In genomic region chr1:78602039-78602438, GRCm38 (mm10) we compare ENCODE assay signal across 28 mouse cellular contexts. TPM values are rescaled to one million over a fixed set of nuclear protein-coding genes. Genes with fewer than 3 reads are reported as not detected.
DNase-seq lines count a peak whose midpoint lies in the region; ATAC-seq and TF ChIP-seq lines count a peak whose summit lies in the region.
"Had no signal": no experiment of that assay in that cellular context is flagged by ENCODE, and none has a peak within 500 bp of the region (broad histone marks: within the 10 kb centered on the region; RNA-seq: fewer than 3 reads in every experiment).

No protein-coding gene starts in this region.

- DNase-seq in heart, adult 11 months, result peak; percentile 68
- no peak for DNase-seq in heart, embryonic 10.5 days (ENCODE audit: low spot score)
- peak; percentile 97 for DNase-seq in ES-CJ7 (ENCODE audit: low read depth, low spot score)
- DNase-seq in embryo, embryonic 11 days, result peak; percentile 32
- DNase-seq in thymus, adult 2 months, result no peak
- DNase-seq in kidney, postnatal 4 days, result no peak
- DNase-seq in retina, postnatal 1 day, result no peak
- DNase-seq: adrenal gland, postnatal 10 days; cerebellum, adult 8-10 months; cerebellum, postnatal 25 days; forebrain, postnatal 0 days; gastrocnemius, postnatal 14 days; heart, postnatal 36 days; kidney, adult 9 months; kidney, postnatal 10 days; liver, embryonic 13.5 days; lung, adult 2 months; lung, postnatal 10 days; midbrain, embryonic 14.5 days; right cerebral cortex, postnatal 4 days had no signal

- 4% methylated on average over 3 of the region's 3 CpGs for WGBS in heart, embryonic 10.5 days
- WGBS in intestine, postnatal 0 days, result 4% methylated on average over 3 of the region's 3 CpGs
- WGBS in thymus, adult 2 months, result 21% methylated on average over 3 of the region's 3 CpGs

- H3K27ac ChIP-seq in heart, embryonic 10.5 days, result no peak overlapping the region
- H3K27ac ChIP-seq in intestine, postnatal 0 days (ENCODE audit: low read depth, low read length), result no peak overlapping the region
- H3K27ac ChIP-seq in thymus, adult 2 months (ENCODE audit: control insufficient read depth, insufficient read depth, low read length), result no peak overlapping the region
- H3K27ac ChIP-seq: embryonic facial prominence, embryonic 15.5 days; forebrain, embryonic 12.5 days; hindbrain, embryonic 14.5 days; limb, embryonic 12.5 days; liver, embryonic 13.5 days; macrophage; neural tube, embryonic 12.5 days had no signal

- H3K4me2 ChIP-seq in intestine, postnatal 0 days (replicated peaks; ENCODE audit: low read depth), result no peak overlapping the region
- H3K4me2 ChIP-seq: embryonic facial prominence, embryonic 15.5 days; forebrain, embryonic 12.5 days; heart, embryonic 11.5 days; hindbrain, embryonic 14.5 days; limb, embryonic 12.5 days; liver, embryonic 13.5 days; neural tube, embryonic 12.5 days had no signal

- peaks cover 17% of the 10 kb centered on the region for H3K4me1 ChIP-seq in heart, embryonic 10.5 days
- H3K4me1 ChIP-seq in intestine, postnatal 0 days (replicated peaks; ENCODE audit: control insufficient read depth, insufficient read depth, low read length), result no peaks in the 10 kb centered on the region
- H3K4me1 ChIP-seq in thymus, adult 2 months (replicated peaks; ENCODE audit: control insufficient read depth, insufficient read depth, low read length), result no peaks in the 10 kb centered on the region
- H3K4me1 ChIP-seq: embryonic facial prominence, embryonic 15.5 days; forebrain, embryonic 12.5 days; liver, embryonic 13.5 days; neural tube, embryonic 12.5 days had no signal

- no peak overlapping the region for H3K4me3 ChIP-seq in heart, embryonic 10.5 days
- no peak overlapping the region for H3K4me3 ChIP-seq in intestine, postnatal 0 days (ENCODE audit: low read depth, low read length)
- H3K4me3 ChIP-seq in thymus, adult 2 months (ENCODE audit: control insufficient read depth, insufficient read depth, low read length), result no peak overlapping the region
- H3K4me3 ChIP-seq: embryonic facial prominence, embryonic 15.5 days; forebrain, embryonic 12.5 days; limb, embryonic 12.5 days; liver, embryonic 13.5 days; neural tube, embryonic 12.5 days had no signal

- ATAC-seq in intestine, postnatal 0 days, result peak; percentile 22; the same call in 1 of the 2 replicates
- ATAC-seq: forebrain, postnatal 0 days had no signal

- no peak overlapping the region for H3K9ac ChIP-seq in intestine, postnatal 0 days (ENCODE audit: low read depth, low read length)
- H3K9ac ChIP-seq: embryonic facial prominence, embryonic 15.5 days; forebrain, embryonic 12.5 days; forebrain, postnatal 0 days; hindbrain, embryonic 14.5 days; limb, embryonic 12.5 days; liver, embryonic 13.5 days; neural tube, embryonic 12.5 days had no signal

- TF ChIP-seq CTCF in intestine, postnatal 0 days (IDR thresholded peaks at IDR 0.05; ENCODE audit: low read depth), result no peak
- no peak for TF ChIP-seq CTCF in thymus, adult 2 months (IDR thresholded peaks at IDR 0.05; ENCODE audit: borderline replicate concordance, control insufficient read depth, extremely low read depth, insufficient read depth, low read length, poor library complexity)

- H3K36me3 ChIP-seq in heart, embryonic 10.5 days, result no peaks in the 10 kb centered on the region
- no peaks in the 10 kb centered on the region for H3K36me3 ChIP-seq in intestine, postnatal 0 days (ENCODE audit: control insufficient read depth, insufficient read depth)
- no peaks in the 10 kb centered on the region for H3K36me3 ChIP-seq in thymus, adult 2 months (ENCODE audit: control insufficient read depth, insufficient read depth, low read length)
- H3K36me3 ChIP-seq: embryonic facial prominence, embryonic 15.5 days; forebrain, embryonic 12.5 days; limb, embryonic 12.5 days; liver, embryonic 13.5 days; neural tube, embryonic 12.5 days had no signal

- TF ChIP-seq POLR2A in thymus, adult 2 months (IDR thresholded peaks at IDR 0.05; ENCODE audit: control insufficient read depth, extremely low read depth, insufficient read depth, low read length, poor library complexity), result no peak

- no peaks in the 10 kb centered on the region for H3K9me3 ChIP-seq in heart, embryonic 10.5 days
- no peaks in the 10 kb centered on the region for H3K9me3 ChIP-seq in intestine, postnatal 0 days (ENCODE audit: control insufficient read depth)
- H3K9me3 ChIP-seq: embryonic facial prominence, embryonic 15.5 days; forebrain, embryonic 12.5 days; limb, embryonic 12.5 days; liver, embryonic 13.5 days; neural tube, embryonic 12.5 days had no signal

- H3K27me3 ChIP-seq in heart, embryonic 10.5 days (ENCODE audit: insufficient read depth, poor library complexity, severe bottlenecking), result no peaks in the 10 kb centered on the region
- no peaks in the 10 kb centered on the region for H3K27me3 ChIP-seq in intestine, postnatal 0 days (replicated peaks; ENCODE audit: control insufficient read depth, insufficient read depth, low read length)
- H3K27me3 ChIP-seq in thymus, adult 2 months (ENCODE audit: control insufficient read depth, insufficient read depth, low read length), result no peaks in the 10 kb centered on the region
- H3K27me3 ChIP-seq: embryonic facial prominence, embryonic 15.5 days; forebrain, embryonic 12.5 days; limb, embryonic 12.5 days; liver, embryonic 13.5 days; neural tube, embryonic 12.5 days had no signal

RNA-seq across cellular contexts. Expression of gene Acsl3, which starts 55.6 kb away (rescaled TPM):
- 56.7 and 61.8 TPM in 2 replicates for polyA plus RNA-seq in heart, embryonic 10.5 days (2016; fragmentation: Nextera tagmentation; extraction: Ambion mirVana)
- polyA plus RNA-seq in intestine, postnatal 0 days (2015; fragmentation: Nextera tagmentation; extraction: Ambion mirVana), result 75.2 and 76.0 TPM in 2 replicates
- polyA plus RNA-seq in thymus, adult 2 months (2012; rRNA removed), result 9.1 and 10.2 TPM in 2 replicates

RNA-seq across cellular contexts. Expression of gene Utp14b, which starts 55.8 kb away (rescaled TPM):
- polyA plus RNA-seq in heart, embryonic 10.5 days (2016; fragmentation: Nextera tagmentation; extraction: Ambion mirVana), result 2.7 and 3.1 TPM in 2 replicates
- polyA plus RNA-seq in intestine, postnatal 0 days (2015; fragmentation: Nextera tagmentation; extraction: Ambion mirVana), result 5.1 and 5.5 TPM in 2 replicates
- polyA plus RNA-seq in thymus, adult 2 months (2012; rRNA removed), result 1.9 and 2.2 TPM in 2 replicates

Comparison
In these comparisons a context has a peak if more than half of its experiments do, and no peak if none do; other contexts are left out.
1. DNase-seq: peak in heart, adult 11 months (single experiment), ES-CJ7 (single experiment) and embryo, embryonic 11 days (single experiment); none in heart, embryonic 10.5 days (single experiment), thymus, adult 2 months (single experiment), kidney, postnatal 4 days (0 of 2) and retina, postnatal 1 day (single experiment).